Mouse (Mus musculus) hindbrain, embryonic 16.5 days (tissue): ENCODE data around the gene Ppm1m. TPM values are rescaled to one million over a fixed set of nuclear protein-coding genes. Genes with fewer than 3 reads are reported as not detected.
A peak's percentile ranks its signal among the peaks of the same experiment; 100 is the strongest.

Source experiments
- ATAC-seq: fragments of 200-750 bp; cut with Nextera tagmentation; 2 replicates; pipeline ENCODE4 v1.8.0; 2017; ENCODE audit warnings: moderate TSS enrichment, moderate library complexity
- H3K27ac ChIP-seq: fragments of 300-500 bp; sonication (generic); 2 replicates; pipeline ENCODE4 v1.5.1; 2014; ENCODE audit warnings: low read depth, mild to moderate bottlenecking, control low read depth, low read length, moderate library complexity
- H3K27me3 ChIP-seq: fragments of 300-500 bp; sonication (generic); replicated peaks from 2 replicates; pipeline ENCODE4 v1.6.1; 2014; ENCODE audit warnings: low read length; ENCODE audit not compliant: control insufficient read depth, insufficient read depth
- H3K36me3 ChIP-seq: fragments of 300-500 bp; sonication (generic); 2 replicates; pipeline ENCODE4 v1.6.1; 2014; ENCODE audit warnings: mild to moderate bottlenecking, low read length, moderate library complexity, mixed read lengths; ENCODE audit not compliant: control insufficient read depth, insufficient read depth
- H3K4me1 ChIP-seq: fragments of 300-500 bp; sonication (generic); 2 replicates; pipeline ENCODE4 v1.6.1; 2014; ENCODE audit warnings: low read depth, low read length; ENCODE audit not compliant: control insufficient read depth, insufficient read depth
- H3K4me2 ChIP-seq: fragments of 300-500 bp; sonication (generic); 2 replicates; pipeline ENCODE4 v1.6.1; 2014; ENCODE audit warnings: mild to moderate bottlenecking, low read length, control low read depth, moderate library complexity
- H3K4me3 ChIP-seq: fragments of 300-500 bp; sonication (generic); 2 replicates; pipeline ENCODE4 v1.5.1; 2014; ENCODE audit warnings: mild to moderate bottlenecking, low read length, control low read depth, moderate library complexity
- H3K9ac ChIP-seq: fragments of 300-500 bp; sonication (generic); 2 replicates; pipeline ENCODE4 v1.6.1; 2014; ENCODE audit warnings: low read depth, mild to moderate bottlenecking, control low read depth, low read length, moderate library complexity
- H3K9me3 ChIP-seq: fragments of 300-500 bp; sonication (generic); 2 replicates; pipeline ENCODE4 v1.6.1; 2014; ENCODE audit warnings: mild to moderate bottlenecking, low read length, moderate library complexity; ENCODE audit not compliant: control insufficient read depth
- WGBS: fragments of 180-500 bp; shearing (Covaris S2); extraction: QIAGEN DNeasy Blood & Tissue Kit; methylation state at CpG from one replicate; pipeline ENCODE4 v1.1.7; 2014; 5-methylcytosine and 5-hydroxymethylcytosine counted together
- polyA plus RNA-seq: library from polyadenylated mRNA; unstranded; fragments of >200 nt; fragmentation: Nextera tagmentation; extraction: Ambion mirVana; gene quantifications from 2 replicates; pipeline ENCODE4 v1.2.1, GENCODE M21; 2015

Ppm1m gene
- polyA plus RNA-seq, 1 experiment from 2014 or later = 20.9 TPM

DNA sequence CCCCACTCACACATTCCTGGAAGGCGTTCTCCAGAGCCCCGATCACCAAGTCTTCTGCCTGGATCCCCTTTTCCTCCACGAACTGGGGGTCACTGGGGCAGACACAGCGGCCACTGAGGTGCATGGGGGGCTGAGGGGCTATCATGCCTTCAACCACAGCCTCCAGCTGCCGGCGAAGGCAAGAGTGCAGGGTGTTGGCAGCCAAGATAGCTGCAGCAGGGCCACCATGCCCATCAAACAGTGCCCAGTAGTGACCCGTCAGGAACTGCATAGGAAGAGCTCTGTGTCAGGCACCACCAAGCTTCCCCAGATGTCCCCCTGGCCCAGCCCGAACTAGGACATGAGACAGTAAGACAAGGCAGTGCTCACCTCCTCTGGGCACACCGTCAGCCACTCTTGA lies 1.8 kb downstream of the Ppm1m start:
- Histone ChIP-seq H3K36me3 (no peaks in the 10 kb centered on the region), H3K4me3 (no peak overlapping the region), H3K9ac (no peak overlapping the region), H3K4me1 (peaks cover 16% of the 10 kb centered on the region), H3K27ac (no peak overlapping the region), H3K4me2 (no peak overlapping the region), H3K27me3 (no peaks in the 10 kb centered on the region), H3K9me3 (no peaks in the 10 kb centered on the region)
- no peak for ATAC-seq
- WGBS = 93% methylated on average over 9 of the region's 9 CpGs

DNA sequence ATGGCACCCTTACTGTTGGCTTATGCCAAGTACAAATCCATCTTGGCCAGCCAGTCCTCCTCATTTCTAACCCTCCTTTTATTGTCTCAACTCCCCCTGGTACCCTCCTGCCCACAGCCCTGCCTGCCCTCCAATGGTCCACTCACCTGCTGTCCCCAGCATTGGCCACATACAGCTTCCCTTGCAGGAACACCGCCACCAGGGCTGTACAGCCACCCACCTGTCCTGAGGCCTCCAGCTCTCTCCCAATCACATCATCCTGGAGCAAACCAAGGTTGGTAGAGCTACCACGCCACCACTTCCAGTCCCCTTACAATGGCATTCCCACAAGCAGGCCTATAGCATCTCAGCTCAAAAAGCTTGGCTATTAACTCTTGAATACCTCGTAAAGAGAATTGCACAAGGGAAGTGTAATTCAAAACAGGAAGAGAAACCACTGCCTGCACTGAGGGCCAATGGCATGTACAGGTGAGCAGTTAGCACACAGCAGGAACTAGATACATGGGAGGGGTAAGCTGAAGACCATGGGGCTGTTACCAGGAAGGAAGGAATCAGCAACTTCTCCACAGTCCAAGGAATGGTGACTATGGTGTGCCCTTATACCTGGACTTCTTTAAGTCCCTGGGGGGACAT lies 2.3 kb downstream of the Ppm1m start:
- H3K27me3 ChIP-seq = no peaks in the 10 kb centered on the region
- ATAC-seq = no peak
- no peaks in the 10 kb centered on the region for H3K9me3 ChIP-seq
- H3K27ac ChIP-seq = no peak overlapping the region
- H3K4me3 ChIP-seq = no peak overlapping the region
- H3K36me3 ChIP-seq = no peaks in the 10 kb centered on the region
- H3K4me2 ChIP-seq = no peak overlapping the region
- peaks cover 14% of the 10 kb centered on the region for H3K4me1 ChIP-seq
- H3K9ac ChIP-seq = no peak overlapping the region
- WGBS = 90% methylated on average over 3 of the region's 3 CpGs

DNA sequence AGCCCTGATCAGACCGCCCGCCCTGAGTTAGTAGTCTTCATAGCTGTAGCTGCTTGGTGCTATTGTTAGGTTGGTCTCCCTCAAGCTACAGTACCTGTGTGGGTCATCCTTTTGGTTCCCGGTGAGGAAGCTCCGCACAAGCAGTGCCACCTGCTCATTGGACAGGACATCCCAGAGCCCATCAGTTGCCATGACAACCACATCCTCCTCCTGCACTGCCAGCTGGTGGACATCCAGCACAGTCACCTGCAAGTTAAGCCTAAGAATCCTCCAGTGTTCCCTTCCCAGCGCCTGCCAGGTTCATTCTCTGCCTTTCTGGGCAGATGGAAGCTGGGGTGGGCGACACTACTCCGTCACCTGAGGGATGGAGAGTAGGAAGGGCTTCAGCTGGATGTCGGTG lies 3.9 kb downstream of the Ppm1m start:
- Histone ChIP-seq H3K27ac (peak overlapping the region; percentile 53; the same call in 1 of the 2 replicates), H3K9ac (no peak overlapping the region), H3K4me2 (peak overlapping the region; percentile 6; the same call in 1 of the 2 replicates), H3K9me3 (no peaks in the 10 kb centered on the region), H3K36me3 (peaks cover 8% of the 10 kb centered on the region), H3K4me1 (peaks cover 11% of the 10 kb centered on the region), H3K27me3 (no peaks in the 10 kb centered on the region), H3K4me3 (no peak overlapping the region)
- peak; percentile 61 for ATAC-seq
- WGBS = 77% methylated on average over 8 of the region's 8 CpGs

DNA sequence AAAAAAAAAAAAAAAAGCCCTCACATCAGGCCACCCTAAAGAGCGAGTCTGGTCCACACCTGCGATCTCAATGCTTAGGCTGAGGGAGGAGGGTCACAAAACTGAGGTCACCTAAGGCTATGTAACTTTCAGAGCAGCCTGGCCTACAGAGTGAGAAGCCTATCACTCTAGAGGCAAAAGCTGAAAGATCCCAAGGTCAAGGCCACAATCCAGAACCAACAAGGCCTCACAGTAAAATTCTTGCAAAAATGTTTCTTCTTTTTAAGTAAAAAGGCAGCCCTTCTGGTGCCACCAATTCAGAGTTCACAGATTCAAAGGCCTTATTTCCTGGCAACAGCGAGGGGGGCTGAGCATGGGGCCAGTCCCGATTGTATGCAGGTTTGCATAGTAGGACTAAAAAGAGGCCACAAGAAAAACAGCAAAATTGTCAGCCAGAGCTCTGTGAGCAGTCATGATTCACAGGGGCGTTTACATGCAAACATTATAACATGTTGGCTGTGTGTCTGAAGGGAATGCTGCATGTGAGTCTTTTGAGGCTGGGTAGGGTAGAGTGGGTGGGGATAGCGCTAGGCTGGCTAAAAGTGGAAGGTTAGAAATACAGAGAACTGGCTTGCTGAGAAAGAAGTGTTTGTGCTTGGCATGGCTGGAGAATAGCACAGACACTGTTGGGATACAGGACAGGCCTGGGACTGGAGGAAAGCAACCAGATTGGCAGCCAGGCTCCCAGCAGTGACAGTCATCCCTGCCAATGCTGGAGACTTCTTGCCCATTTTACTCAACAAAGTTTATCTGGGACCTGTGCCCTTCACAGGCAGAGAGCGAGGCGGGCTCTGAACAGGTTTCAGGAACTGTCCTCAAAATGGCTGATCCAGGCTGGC lies 5.4 kb downstream of the Ppm1m start:
- Histone ChIP-seq H3K27ac (no peak overlapping the region; the same call in 1 of the 2 replicates), H3K4me2 (no peak overlapping the region), H3K36me3 (peaks cover 23% of the 10 kb centered on the region), H3K4me1 (peaks cover 6% of the 10 kb centered on the region), H3K27me3 (no peaks in the 10 kb centered on the region), H3K4me3 (no peak overlapping the region), H3K9me3 (no peaks in the 10 kb centered on the region), H3K9ac (no peak overlapping the region)
- ATAC-seq = no peak
- WGBS = 93% methylated on average over 8 of the region's 8 CpGs

DNA sequence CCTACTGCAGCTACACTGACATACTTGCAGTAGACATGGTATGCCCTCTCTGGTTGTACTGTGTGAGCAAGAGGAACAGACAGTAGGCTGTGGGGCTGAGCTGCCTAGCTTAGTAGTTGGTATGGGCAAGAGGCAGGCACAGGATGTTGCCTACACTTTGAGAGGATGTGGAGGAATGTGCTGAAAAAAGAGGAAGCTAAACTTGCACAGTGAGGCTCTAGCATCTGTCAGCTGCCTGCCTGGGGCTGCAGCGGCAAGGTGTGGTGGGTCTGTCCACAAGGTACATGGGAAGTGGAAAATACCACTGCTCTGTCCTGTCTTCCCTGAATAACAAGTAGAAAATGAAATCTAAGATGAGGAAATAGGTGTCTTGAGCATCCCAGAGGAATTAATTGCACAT lies 6.5 kb downstream of the Ppm1m start:
- WGBS = 85% methylated on average over 1 of the region's 1 CpGs
- Histone ChIP-seq H3K27me3 (no peaks in the 10 kb centered on the region), H3K9ac (no peak overlapping the region), H3K4me2 (no peak overlapping the region), H3K27ac (peak overlapping the region; percentile 12; the same call in 1 of the 2 replicates), H3K9me3 (no peaks in the 10 kb centered on the region), H3K4me3 (no peak overlapping the region), H3K4me1 (peaks cover 5% of the 10 kb centered on the region; the same call in 1 of the 2 replicates), H3K36me3 (peaks cover 33% of the 10 kb centered on the region)
- ATAC-seq = no peak

DNA sequence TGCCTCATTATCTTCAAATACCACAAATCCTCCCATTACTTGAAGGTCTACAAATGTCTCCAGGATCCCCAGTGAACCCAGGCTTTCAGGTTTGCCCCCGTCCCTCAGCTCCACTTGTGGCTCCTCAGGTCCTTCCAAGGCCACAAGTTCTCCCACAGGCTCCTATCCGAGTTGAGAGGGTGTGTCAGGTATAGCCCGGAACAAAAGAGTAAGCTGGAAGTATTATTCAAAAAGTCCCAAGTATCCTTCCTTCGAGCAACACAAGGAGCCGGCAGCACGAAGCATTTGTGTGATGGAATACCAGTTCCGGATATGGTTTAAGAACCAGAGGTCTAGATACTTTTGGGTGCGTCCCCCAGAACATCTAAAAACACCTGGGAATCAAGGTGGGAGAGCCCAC lies 7.5 kb downstream of the Ppm1m start:
- no peak overlapping the region for H3K4me2 ChIP-seq
- no peak overlapping the region for H3K27ac ChIP-seq
- H3K27me3 ChIP-seq = no peaks in the 10 kb centered on the region
- WGBS = 93% methylated on average over 8 of the region's 8 CpGs
- no peak overlapping the region for H3K9ac ChIP-seq
- H3K36me3 ChIP-seq = peaks cover 39% of the 10 kb centered on the region
- H3K4me1 ChIP-seq = peaks cover 5% of the 10 kb centered on the region; the same call in 1 of the 2 replicates
- H3K4me3 ChIP-seq = no peak overlapping the region
- ATAC-seq = no peak
- H3K9me3 ChIP-seq = no peaks in the 10 kb centered on the region

DNA sequence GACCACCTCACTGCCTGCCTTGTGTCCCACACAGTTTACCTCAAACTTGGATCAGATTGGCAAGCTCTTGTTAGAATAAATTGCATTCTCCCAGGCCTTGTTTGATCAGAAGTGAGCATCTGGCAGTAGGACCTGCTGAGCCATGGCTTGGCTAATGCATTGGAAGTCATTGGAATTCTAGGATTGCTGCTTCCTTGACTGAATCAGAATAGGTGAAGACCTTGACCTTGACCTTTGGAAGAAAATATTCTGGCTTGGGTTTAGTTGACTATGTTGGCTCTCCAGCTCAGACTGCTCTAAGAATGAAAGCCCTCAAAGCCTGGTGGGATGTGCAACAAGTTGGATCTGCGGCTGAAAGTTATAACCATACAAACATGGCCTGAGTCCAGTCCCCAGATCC lies 8.2 kb downstream of the Ppm1m start:
- 81% methylated on average over 1 of the region's 1 CpGs for WGBS
- Histone ChIP-seq H3K4me2 (no peak overlapping the region), H3K9ac (no peak overlapping the region), H3K9me3 (no peaks in the 10 kb centered on the region), H3K4me3 (no peak overlapping the region), H3K36me3 (peaks cover 45% of the 10 kb centered on the region), H3K27ac (no peak overlapping the region), H3K4me1 (peaks cover 5% of the 10 kb centered on the region; the same call in 1 of the 2 replicates), H3K27me3 (no peaks in the 10 kb centered on the region)
- no peak for ATAC-seq

DNA sequence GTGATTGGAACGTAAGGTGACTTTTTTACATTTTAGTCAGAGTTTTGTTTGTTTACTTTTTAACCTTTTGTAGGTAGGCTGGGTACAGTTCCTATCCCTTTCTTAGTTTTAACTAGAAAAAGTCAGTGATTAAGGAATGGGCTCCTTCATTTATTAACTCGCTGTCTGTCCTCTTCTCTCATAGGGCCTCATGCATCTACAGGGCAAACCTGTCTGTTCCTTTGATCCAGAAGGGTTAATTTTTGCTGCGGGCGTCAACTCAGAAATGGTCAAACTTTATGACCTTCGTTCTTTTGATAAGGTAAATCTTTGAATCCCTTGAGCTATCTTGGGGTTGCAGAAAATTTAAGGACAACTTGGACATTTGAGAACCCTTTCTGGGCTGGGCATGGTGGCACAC lies 15.6 kb downstream of the Ppm1m start:
- H3K27me3 ChIP-seq = no peaks in the 10 kb centered on the region
- no peak overlapping the region for H3K27ac ChIP-seq
- H3K36me3 ChIP-seq = peaks cover 64% of the 10 kb centered on the region
- H3K4me1 ChIP-seq = no peaks in the 10 kb centered on the region
- H3K4me2 ChIP-seq = no peak overlapping the region
- H3K9me3 ChIP-seq = no peaks in the 10 kb centered on the region
- 98% methylated on average over 5 of the region's 5 CpGs for WGBS
- no peak overlapping the region for H3K4me3 ChIP-seq
- ATAC-seq = no peak
- no peak overlapping the region for H3K9ac ChIP-seq

DNA sequence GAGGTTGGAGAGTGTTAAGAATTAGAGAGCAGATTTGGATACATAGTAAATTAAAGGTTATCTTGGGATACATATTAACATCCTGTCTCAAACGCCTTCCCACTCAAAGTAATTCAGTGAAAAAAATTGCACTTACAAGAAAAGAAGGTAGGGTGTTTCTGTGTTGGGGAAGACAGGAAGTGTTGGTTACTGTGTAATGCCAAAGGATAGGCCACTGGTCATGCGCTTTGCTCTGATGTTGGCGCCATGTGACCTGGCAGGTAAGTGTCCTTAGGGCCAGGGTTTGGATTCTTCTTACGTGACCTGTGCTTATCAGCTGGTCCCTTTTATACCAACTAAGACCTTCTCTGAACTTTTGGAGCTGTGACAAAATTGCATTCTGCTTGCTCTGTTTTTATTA lies 17.4 kb downstream of the Ppm1m start:
- Histone ChIP-seq H3K36me3 (peaks cover 57% of the 10 kb centered on the region), H3K27ac (no peak overlapping the region), H3K9me3 (no peaks in the 10 kb centered on the region), H3K4me3 (no peak overlapping the region), H3K27me3 (no peaks in the 10 kb centered on the region), H3K4me1 (no peaks in the 10 kb centered on the region), H3K9ac (no peak overlapping the region), H3K4me2 (no peak overlapping the region)
- WGBS = 97% methylated on average over 4 of the region's 4 CpGs
- ATAC-seq = no peak
